Mouse (Mus musculus) urinary bladder, postnatal 36 days (tissue): ENCODE results near the gene Nxpe4.
A peak's percentile ranks its signal among the peaks of the same experiment; 100 is the strongest.
"Not testable (repeated sequence)": the region's sequence is repeated elsewhere in the genome, so short reads cannot be mapped to it uniquely, and the experiment has no call there.

ENCODE experiments used
- DNase-seq, 2 experiments: peaks; one replicate each; pipeline ENCODE4 v3.0.0; 2022; ENCODE audit warnings: low spot score in 2 of 2, mixed read lengths in 1 of 2

Nxpe4 gene

GRCm38 (mm10) chr9:48407549-48408327, 245.9 kb downstream of the Nxpe4 start:
- peak; percentile 3 to 18 for DNase-seq

- DNase-seq, result no peak
Measured at GRCm38 (mm10) chr9:48410217-48411035, 248.6 kb downstream of the Nxpe4 start.

- no peak for DNase-seq
Measured at GRCm38 (mm10) chr9:48413591-48413990, 251.8 kb downstream of the Nxpe4 start.

GRCm38 (mm10) chr9:48417366-48417765, 255.5 kb downstream of the Nxpe4 start:
- not testable (repeated sequence) for DNase-seq

- DNase-seq, result no peak
Measured at GRCm38 (mm10) chr9:48417994-48418393, 256.2 kb downstream of the Nxpe4 start.

GRCm38 (mm10) chr9:48418397-48418796, 256.6 kb downstream of the Nxpe4 start:
- DNase-seq, result no peak

GRCm38 (mm10) chr9:48418829-48419228, 257.0 kb downstream of the Nxpe4 start:
- no peak for DNase-seq

GRCm38 (mm10) chr9:48420437-48420836, 258.6 kb downstream of the Nxpe4 start:
- no peak for DNase-seq

GRCm38 (mm10) chr9:48421029-48421428, 259.2 kb downstream of the Nxpe4 start:
- no peak for DNase-seq

GRCm38 (mm10) chr9:48421561-48421960, 259.7 kb downstream of the Nxpe4 start:
- no peak for DNase-seq

- DNase-seq, result no peak
Measured at GRCm38 (mm10) chr9:48422382-48422781, 260.6 kb downstream of the Nxpe4 start.

GRCm38 (mm10) chr9:48423256-48423655, 261.4 kb downstream of the Nxpe4 start:
- DNase-seq, result no peak

GRCm38 (mm10) chr9:48427176-48427575, 265.4 kb downstream of the Nxpe4 start:
- DNase-seq, result no peak

GRCm38 (mm10) chr9:48432449-48432848, 270.6 kb downstream of the Nxpe4 start:
- no peak for DNase-seq

GRCm38 (mm10) chr9:48443873-48444272, 282.1 kb downstream of the Nxpe4 start:
- DNase-seq, result no peak

GRCm38 (mm10) chr9:48444821-48445220, 283.0 kb downstream of the Nxpe4 start:
- DNase-seq, result no peak

- no peak for DNase-seq
Measured at GRCm38 (mm10) chr9:48447783-48448209, 286.0 kb downstream of the Nxpe4 start.
